Mouse (Mus musculus): Measurements from ENCODE around the gene Pou1f1. TPM values are rescaled to one million over a fixed set of nuclear protein-coding genes. Genes with fewer than 3 reads are reported as not detected.

The Pou1f1 gene
- total RNA-seq, 1 experiment from 2014 or later: 0.09 TPM

- peak; percentile 92 for ATAC-seq (replicated peaks; ENCODE audit: low read depth, poor library complexity, severe bottlenecking)
Measured at GRCm38 (mm10) chr16:65561963-65562863, 41.9 kb downstream of the Pou1f1 start, which contains the start of gene Chmp2b. TSS of gene Chmp2b (minus strand) at chr16:65562726.

DNA sequence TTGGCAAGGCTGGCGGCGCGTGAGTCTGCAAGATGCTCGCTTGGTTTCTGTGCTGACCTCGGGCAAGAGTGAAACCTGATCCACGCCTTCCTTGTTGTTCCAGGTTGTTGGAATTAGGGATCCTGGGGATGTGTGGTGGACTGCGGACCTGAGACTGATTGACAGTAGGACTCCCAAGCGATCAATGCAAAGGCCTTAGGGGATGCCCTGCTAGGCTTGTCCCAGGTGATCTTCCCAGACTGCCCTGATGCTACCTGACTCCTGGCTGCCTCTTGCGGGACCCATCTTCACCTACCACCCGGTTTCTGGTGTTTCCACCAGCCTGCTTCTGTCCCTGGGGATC, 42.5 kb downstream of the Pou1f1 start:
- no peak for ATAC-seq (replicated peaks; ENCODE audit: low read depth, poor library complexity, severe bottlenecking)

DNA sequence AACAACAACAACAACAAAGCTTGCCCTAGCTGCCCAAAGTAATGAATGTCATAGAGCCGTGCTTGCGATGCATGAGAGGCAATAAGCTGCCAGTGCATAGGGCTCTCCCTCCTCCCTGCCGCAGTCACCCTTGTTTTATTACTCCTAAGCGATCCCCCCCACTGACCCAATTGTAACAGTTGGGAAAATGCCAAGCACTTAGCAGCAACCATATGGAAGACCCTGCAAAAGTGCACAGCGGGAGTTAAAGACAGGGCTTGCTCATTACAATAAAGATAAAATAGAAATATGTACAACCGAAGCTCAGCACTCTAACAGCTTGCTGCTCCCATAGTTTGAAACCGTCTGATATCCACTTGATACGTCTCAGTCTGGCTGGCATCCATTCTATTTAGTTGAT, 44.0 kb downstream of the Pou1f1 start:
- ATAC-seq (replicated peaks; ENCODE audit: low read depth, poor library complexity, severe bottlenecking): no peak

DNA sequence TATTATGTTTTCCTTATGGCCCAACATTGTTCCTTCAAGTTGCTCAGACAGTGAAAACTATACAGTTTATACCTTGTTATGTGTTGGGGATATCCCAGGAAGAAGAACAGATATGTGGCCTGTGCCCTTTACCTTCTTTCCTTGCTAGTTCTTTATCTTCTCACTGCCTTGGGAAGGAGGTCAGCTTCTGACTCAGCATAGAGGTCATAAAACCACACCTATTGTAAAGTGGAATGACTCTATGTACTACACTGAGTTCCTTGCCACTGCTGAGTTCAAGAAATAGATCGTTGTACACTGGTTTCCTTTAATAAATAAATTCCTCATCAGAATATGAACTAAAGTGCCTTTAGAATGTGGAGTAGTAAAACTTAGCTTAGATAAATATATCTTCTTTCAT, 44.6 kb downstream of the Pou1f1 start:
- ATAC-seq (replicated peaks; ENCODE audit: low read depth, poor library complexity, severe bottlenecking): no peak

- ATAC-seq (replicated peaks; ENCODE audit: low read depth, poor library complexity, severe bottlenecking): peak; percentile 66
Measured at GRCm38 (mm10) chr16:65568853-65569252, 48.5 kb downstream of the Pou1f1 start.

GRCm38 (mm10) chr16:65577298-65578029, 57.2 kb downstream of the Pou1f1 start:
- 0 out of 2 replicates have a peak, but pooled peaks have one; percentile 39 for ATAC-seq (replicated peaks; ENCODE audit: low read depth, poor library complexity, severe bottlenecking)

Other genes starting within 250 kb of the Pou1f1 start
- gene Chmp2b, start 42.2 kb downstream of the Pou1f1 start, total RNA-seq (2017): 43.2 and 45.8 TPM in 2 replicates